Mouse (Mus musculus): ENCODE measurements around the gene Tnfrsf21.

Tnfrsf21 gene

DNA sequence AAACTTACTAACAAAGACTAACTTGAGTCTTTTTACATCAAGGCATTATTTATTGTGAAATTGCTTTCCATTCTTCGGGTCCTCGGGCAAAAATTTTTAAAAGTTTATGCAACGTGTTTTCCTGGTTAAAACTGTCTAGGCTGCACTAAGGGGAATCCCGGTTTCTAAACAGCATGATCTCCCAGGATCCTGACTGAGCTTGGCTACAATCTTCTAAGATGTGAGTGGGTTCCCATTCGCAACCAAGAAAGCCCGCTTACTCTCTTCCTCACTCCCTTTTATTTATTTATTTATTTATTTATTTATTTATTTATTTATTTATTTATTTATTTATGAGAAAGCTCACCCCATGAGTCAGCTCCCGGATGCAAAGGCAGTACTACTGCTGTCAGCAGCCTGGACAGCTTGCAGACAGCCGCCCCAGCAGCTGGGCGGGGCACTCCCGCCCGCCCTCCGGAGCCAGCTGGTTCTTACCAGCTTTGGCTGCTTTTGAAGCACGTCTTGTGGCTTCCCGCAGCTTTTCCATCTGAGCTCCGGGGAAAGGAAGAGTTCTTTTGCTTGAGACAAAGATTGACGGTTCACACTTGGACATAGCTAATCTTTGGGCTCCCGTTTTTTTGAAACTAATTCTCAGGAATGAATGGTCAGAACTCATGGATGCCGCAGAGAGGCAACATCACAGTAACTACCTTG, 60.6 kb downstream of the Tnfrsf21 start:
- peak; percentile 58 for DNase-seq (ENCODE audit: low spot score)

DNA sequence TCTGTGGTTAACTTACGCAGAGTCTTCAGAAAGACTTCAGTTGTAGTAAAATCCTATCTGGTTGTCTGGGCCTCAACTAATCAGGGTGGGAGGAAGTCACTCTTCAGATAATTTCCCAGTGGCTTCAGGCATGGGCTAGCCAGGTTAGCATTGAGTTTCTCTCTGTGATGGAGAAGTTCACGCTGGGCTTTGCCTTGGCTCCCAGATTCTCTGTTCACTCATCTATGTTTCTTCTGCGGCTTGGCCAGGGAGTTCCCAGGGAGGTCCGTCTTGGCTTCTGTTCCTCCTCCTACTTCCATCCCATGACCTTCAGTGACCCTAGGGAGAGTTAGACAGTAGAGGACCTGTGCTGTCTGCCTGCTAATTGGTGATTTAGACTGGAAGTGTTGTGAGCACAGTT, 61.2 kb downstream of the Tnfrsf21 start:
- DNase-seq (ENCODE audit: low spot score) = no peak

DNA sequence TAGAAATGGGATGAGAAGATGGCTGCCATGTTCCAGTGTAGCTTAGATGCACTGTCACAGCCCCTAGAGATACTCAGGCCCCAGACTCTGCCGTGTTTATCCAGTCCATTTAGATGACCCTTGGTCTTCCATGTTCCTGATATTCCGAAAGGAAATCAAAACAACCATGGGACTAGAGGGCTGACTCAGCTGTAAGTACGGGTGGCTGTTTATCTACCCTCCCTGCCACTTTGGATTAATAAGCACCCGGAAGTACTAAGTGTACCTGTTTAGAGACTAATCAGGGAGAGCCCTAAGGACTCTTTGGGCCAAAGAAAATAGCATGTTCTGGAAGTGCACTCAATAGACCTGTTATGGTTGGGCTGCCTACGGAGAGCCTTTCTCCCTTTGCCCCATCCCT, 64.9 kb downstream of the Tnfrsf21 start:
- no peak for DNase-seq (ENCODE audit: low spot score)

DNA sequence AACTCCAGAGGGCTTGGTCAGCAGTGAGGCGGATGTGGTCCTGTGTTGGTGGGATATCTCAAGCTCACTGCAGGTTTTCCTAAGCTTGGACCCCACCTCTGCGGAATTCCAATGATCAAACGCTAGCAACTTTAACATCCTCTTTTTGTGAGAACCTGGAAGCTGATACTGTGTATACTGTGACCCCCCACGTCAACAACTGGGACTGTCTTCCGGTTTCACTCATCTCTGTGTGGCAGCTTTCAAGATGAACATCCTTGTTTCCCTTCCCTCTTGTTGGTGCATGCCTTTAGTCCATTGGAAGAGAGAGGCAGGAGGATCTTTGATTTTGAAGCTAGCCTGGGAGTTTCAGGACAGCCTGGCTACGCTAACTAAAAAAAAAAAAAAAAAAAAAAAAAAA, 73.1 kb downstream of the Tnfrsf21 start:
- no peak for DNase-seq (ENCODE audit: low spot score)

GRCm38 (mm10) chr17:43090948-43091724, 74.8 kb downstream of the Tnfrsf21 start:
- no peak for DNase-seq (ENCODE audit: low spot score)

- DNase-seq (ENCODE audit: low spot score) = no peak
Observed at GRCm38 (mm10) chr17:43092280-43092995, 76.1 kb downstream of the Tnfrsf21 start.

- DNase-seq (ENCODE audit: low spot score) = no peak
Observed at GRCm38 (mm10) chr17:43094285-43094684, 77.9 kb downstream of the Tnfrsf21 start.

DNA sequence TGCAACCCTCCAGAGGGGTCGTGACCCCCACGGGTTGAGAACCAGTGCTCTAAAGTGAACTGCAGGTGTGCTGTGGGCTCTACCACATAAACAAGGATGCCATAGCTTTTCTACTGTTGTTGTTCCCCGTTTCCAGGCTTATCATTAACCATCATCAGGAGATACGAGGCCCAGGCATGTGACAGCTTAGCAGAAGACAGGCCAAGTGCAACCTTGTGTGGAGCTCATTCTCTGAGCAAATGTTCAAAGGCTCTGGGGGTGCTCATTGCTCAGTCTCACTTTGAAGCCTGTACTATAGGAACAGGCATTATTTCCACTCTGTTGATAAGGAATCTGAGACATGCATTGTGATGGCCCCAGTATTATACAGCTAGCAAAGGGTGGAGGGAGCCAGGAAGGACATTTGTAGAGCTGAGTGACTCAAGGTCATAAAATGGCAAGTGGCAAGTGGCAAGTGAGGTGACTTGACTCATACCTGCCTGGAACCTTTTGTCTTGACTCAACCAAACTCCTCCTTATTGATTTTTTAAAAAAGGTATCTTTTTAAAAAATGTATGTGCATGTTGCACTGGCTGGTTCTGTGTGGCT, 80.8 kb downstream of the Tnfrsf21 start:
- DNase-seq (ENCODE audit: low spot score) = no peak

GRCm38 (mm10) chr17:43106108-43106507, 89.8 kb downstream of the Tnfrsf21 start:
- no peak for DNase-seq (ENCODE audit: low spot score)

GRCm38 (mm10) chr17:43107338-43107737, 91.0 kb downstream of the Tnfrsf21 start:
- DNase-seq (ENCODE audit: low spot score) = no peak

DNA sequence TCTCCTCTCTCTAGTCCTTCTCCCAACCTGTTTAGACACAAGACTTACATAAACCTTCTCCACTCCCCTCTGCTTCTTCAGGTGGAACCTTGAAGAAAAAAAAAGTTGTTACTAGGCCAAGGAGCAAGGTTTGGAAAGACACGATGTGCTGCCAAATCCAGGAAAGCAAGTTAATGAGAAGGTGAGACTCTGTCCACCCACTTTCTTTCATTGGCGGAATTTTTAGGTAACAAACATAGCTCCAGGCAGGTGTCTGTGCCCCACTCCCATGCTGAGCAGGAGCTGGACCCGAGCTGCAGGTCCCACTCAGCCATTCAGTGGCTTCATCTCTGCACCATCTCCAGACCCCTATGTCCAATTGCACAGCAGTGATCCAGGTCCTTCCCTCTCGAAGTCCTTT, 93.1 kb downstream of the Tnfrsf21 start:
- no peak for DNase-seq (ENCODE audit: low spot score)

DNA sequence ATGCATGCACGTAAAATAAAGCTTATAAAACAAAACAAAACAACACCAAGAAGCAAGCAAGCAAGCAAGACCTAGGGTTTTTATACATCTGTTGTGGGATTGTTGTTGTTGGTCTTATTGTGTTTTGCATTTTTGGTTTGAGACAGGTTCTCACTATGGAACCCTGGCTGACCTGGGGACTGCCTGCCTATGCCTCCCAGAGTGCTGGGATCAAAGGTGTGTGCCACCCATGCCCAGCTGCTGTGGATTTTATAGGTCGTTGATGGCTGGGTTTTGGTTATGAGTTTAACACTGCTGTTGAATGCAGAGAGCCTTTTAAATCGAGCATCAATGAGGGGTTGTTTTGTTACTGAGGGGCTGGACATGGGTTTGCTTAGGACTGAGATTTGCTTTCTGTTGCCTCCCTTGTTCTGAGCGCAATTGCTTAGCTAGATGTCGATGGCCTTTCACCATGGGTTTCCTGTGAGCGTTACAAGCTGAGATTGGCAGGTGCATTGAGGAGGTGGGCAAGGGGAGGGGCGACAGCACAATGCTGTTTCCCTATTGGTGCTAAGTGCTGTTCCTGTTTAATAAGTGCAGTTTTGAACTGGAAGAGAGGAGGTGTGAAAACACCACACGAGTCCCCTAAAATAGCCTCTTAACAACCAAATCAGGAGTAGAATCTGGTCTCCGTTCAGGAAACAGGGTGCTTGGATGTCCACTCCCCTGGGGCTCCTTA, 94.0 kb downstream of the Tnfrsf21 start:
- DNase-seq (ENCODE audit: low spot score) = no peak

- DNase-seq (ENCODE audit: low spot score) = no peak
Observed at GRCm38 (mm10) chr17:43113391-43113984, 97.1 kb downstream of the Tnfrsf21 start.

- no peak for DNase-seq (ENCODE audit: low spot score)
Observed at GRCm38 (mm10) chr17:43114086-43114581, 97.8 kb downstream of the Tnfrsf21 start.

- DNase-seq (ENCODE audit: low spot score) = no peak
Observed at GRCm38 (mm10) chr17:43114926-43115325, 98.6 kb downstream of the Tnfrsf21 start.

GRCm38 (mm10) chr17:43116748-43117147, 100.4 kb downstream of the Tnfrsf21 start:
- no peak for DNase-seq (ENCODE audit: low spot score)

DNA sequence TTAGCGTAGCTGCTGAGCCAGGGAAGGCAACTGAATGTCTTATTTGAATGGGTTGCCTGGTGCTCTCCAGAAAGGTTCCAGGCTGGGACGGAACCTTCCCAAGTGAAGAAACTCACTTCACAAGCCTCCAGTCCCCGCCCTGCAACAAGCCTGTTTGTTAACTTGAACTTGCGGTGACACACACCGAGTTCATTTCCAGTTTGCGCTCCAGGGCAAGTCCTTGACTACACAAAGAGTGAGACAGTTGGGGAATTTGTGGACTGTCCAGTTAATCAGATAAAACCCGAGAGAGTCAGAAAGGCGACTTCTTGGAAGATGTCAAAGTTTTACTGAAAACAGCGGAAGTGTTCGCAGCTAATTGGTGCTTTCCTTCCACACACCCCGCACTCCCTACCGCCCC, 103.1 kb downstream of the Tnfrsf21 start:
- DNase-seq (ENCODE audit: low spot score) = no peak

DNA sequence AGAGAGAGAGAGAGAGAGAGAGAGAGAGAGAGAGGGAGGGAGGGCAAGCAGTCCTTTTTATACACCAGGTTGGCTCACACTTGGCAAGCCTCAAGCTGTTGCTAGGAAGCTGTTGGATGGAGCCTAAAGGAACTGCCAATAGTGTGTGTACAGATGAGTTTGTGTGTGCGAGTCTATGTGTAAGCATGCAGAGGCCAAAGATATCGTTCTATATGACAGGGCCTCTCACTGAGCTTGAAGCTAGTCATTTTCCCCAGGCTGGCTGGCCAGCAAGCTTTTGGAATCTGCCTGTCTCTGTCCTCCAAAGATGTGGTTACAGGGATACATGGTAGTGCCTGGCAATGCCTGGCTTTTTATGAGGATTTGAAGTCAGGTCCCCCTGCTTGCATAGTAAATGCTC, 104.7 kb downstream of the Tnfrsf21 start:
- no peak for DNase-seq (ENCODE audit: low spot score)

DNA sequence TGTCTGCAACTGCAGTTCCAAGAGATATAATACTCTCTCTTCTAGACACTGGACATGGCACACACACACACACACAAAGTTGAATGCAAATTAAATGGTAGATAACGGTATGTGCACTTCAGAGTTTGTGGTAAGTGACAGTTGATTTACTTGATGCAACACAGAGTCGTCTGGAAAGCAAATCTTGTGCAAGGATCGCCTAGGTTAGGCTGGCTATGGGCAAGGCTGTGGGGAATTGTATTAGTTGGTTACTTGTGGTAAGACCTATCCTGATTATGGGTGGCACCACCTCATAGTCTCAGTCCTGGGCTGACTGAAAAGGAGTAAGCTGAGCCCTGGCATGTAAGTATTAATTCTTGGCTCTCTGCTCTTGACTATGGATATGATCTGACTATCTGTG, 112.0 kb downstream of the Tnfrsf21 start:
- DNase-seq (ENCODE audit: low spot score) = no peak

DNA sequence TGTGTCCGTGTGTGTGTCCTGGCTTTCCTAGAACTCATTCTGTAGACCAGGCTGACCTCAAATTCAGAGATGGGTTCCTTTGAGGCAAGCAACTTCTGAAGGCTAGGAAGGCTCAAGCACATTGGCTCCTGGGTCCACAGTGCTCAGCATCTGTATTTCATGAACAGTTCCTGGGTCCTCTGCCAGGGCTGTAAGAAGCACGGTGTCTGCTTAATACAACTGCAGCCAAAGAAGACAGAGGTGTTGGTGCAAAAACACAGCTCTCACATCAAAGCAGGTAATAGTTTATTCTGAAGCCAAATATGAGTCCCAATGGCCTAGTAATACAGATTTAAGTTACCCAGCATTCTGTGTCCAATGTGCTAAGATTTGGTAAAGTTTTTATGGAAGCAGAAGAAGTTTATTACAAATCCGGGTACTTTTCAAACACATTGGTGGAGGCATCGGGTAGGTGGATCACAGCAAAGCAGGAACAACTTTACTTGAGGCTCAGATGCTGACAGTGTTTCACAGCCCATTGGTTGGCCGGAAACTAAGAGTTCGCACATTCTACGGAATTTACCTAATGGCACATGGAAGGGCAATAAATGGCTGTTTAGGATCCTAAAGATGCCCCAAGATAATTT, 112.7 kb downstream of the Tnfrsf21 start:
- no peak for DNase-seq (ENCODE audit: low spot score)
